Mouse (Mus musculus): ENCODE data around the gene Ptger3.

GRCm38 (mm10) chr3:157665471-157665870 lies 98.8 kb downstream of the Ptger3 start:
- TF ChIP-seq TAL1 (IDR thresholded peaks at IDR 0.05; ENCODE audit: low read length) (no peak), GATA1 (IDR thresholded peaks at IDR 0.05; ENCODE audit: low read length) (no peak)

Data from erythroblast, embryonic 14.5 days (primary cell).